Mouse (Mus musculus) thymus, adult 2 months (tissue): ENCODE data around the gene Fbp1. TPM values are rescaled to one million over a fixed set of nuclear protein-coding genes. Genes with fewer than 3 reads are reported as not detected.
"Not testable (repeated sequence)": the region's sequence is repeated elsewhere in the genome, so short reads cannot be mapped to it uniquely, and the experiment has no call there.

Experiments used
- DNase-seq: peaks from one replicate; pipeline ENCODE4 v3.0.0; 2021
- H3K27ac ChIP-seq: fragments of 200-500 bp; 2 replicates; pipeline ENCODE4 v1.5.1; 2012; ENCODE audit warnings: low read length, control low read depth; ENCODE audit not compliant: control insufficient read depth, insufficient read depth
- H3K27me3 ChIP-seq: fragments of 200-500 bp; 2 replicates; pipeline ENCODE4 v1.6.1; 2012; ENCODE audit warnings: mild to moderate bottlenecking, low read length, moderate library complexity, mixed read lengths; ENCODE audit not compliant: control insufficient read depth, insufficient read depth
- H3K36me3 ChIP-seq: fragments of 200-500 bp; 2 replicates; pipeline ENCODE4 v1.6.1; 2012; ENCODE audit warnings: mild to moderate bottlenecking, low read length, moderate library complexity; ENCODE audit not compliant: control insufficient read depth, insufficient read depth
- H3K4me1 ChIP-seq: fragments of 200-500 bp; replicated peaks from 2 replicates; pipeline ENCODE4 v1.6.1; 2012; ENCODE audit warnings: low read length; ENCODE audit not compliant: control insufficient read depth, insufficient read depth
- H3K4me3 ChIP-seq: fragments of 200-500 bp; 2 replicates; pipeline ENCODE4 v1.5.1; 2012; ENCODE audit warnings: mild to moderate bottlenecking, low read length, control low read depth, moderate library complexity; ENCODE audit not compliant: control insufficient read depth, insufficient read depth
- CTCF ChIP-seq: fragments of 200-500 bp; IDR thresholded peaks from 2 replicates; pipeline ENCODE4 v1.5.1; 2012; ENCODE audit warnings: mild to moderate bottlenecking, control low read depth, low read length, moderate library complexity, borderline replicate concordance; ENCODE audit not compliant: control insufficient read depth, poor library complexity, insufficient read depth; ENCODE audit errors: extremely low read depth
- POLR2A ChIP-seq: fragments of 200-500 bp; IDR thresholded peaks from 2 replicates; pipeline ENCODE4 v1.6.1; 2012; ENCODE audit warnings: mild to moderate bottlenecking, low read length, control low read depth, moderate library complexity; ENCODE audit not compliant: control insufficient read depth, poor library complexity, insufficient read depth; ENCODE audit errors: extremely low read depth
- WGBS: fragments of 180-500 bp; shearing (Covaris S2); methylation state at CpG from one replicate; pipeline ENCODE4 v1.1.7; 2018; 5-methylcytosine and 5-hydroxymethylcytosine counted together
- polyA plus RNA-seq: library from polyadenylated mRNA; depleted of rRNA; stranded (reverse); fragments of >200 nt; gene quantifications from 2 replicates; pipeline ENCODE4 v1.2.3, GENCODE M21; 2012

Gene Fbp1
- polyA plus RNA-seq, 1 experiment, result 2.3 TPM

- Histone ChIP-seq H3K27me3 (no peaks in the 10 kb centered on the region), H3K27ac (no peak overlapping the region), H3K4me3 (no peak overlapping the region), H3K36me3 (no peaks in the 10 kb centered on the region), H3K4me1 (no peaks in the 10 kb centered on the region)
- 75% methylated on average over 6 of the region's 6 CpGs for WGBS
- TF ChIP-seq POLR2A (no peak), CTCF (no peak)
- DNase-seq, result no peak
These were observed 24.3 kb downstream of the Fbp1 start for GRCm38 (mm10) chr13:62863771-62864170.

- no peak overlapping the region for H3K27ac ChIP-seq
- no peak overlapping the region for H3K4me3 ChIP-seq
- DNase-seq, result no peak
- H3K36me3 ChIP-seq, result no peaks in the 10 kb centered on the region
- H3K27me3 ChIP-seq, result no peaks in the 10 kb centered on the region
- no peaks in the 10 kb centered on the region for H3K4me1 ChIP-seq
- TF ChIP-seq POLR2A (no peak), CTCF (no peak)
- 97% methylated on average over 3 of the region's 3 CpGs for WGBS
These were observed 25.2 kb downstream of the Fbp1 start for GRCm38 (mm10) chr13:62862875-62863274.

GRCm38 (mm10) chr13:62860068-62860467, 28.0 kb downstream of the Fbp1 start:
- no peak for DNase-seq
- Histone ChIP-seq H3K27ac (no peak overlapping the region), H3K27me3 (no peaks in the 10 kb centered on the region), H3K4me3 (no peak overlapping the region), H3K4me1 (peaks cover 2% of the 10 kb centered on the region), H3K36me3 (no peaks in the 10 kb centered on the region)
- WGBS, result 92% methylated on average over 4 of the region's 4 CpGs
- TF ChIP-seq POLR2A (no peak), CTCF (no peak)

GRCm38 (mm10) chr13:62859251-62859650, 28.8 kb downstream of the Fbp1 start:
- not testable (repeated sequence) for DNase-seq
- WGBS, result 31% methylated on average over 10 of the region's 10 CpGs

GRCm38 (mm10) chr13:62857941-62858915, 29.9 kb downstream of the Fbp1 start, which contains the start of gene Fbp2:
Fbp2 (minus strand) TSS chr13:62858422.
- H3K27ac ChIP-seq, result no peak within 1 kb of the TSS
- WGBS, result 82% methylated on average over 21 of the region's 21 CpGs
- no peak within 1 kb of the TSS for H3K4me3 ChIP-seq
- DNase-seq, result no peak
- H3K4me1 ChIP-seq, result peaks cover 2% of the 10 kb centered on the region
- TF ChIP-seq CTCF (no peak), POLR2A (no peak)
- no peaks in the 10 kb centered on the region for H3K36me3 ChIP-seq
- no peaks in the 10 kb centered on the region for H3K27me3 ChIP-seq

More at GRCm38 (mm10) chr13:62859251-62859650, 28.8 kb downstream of the Fbp1 start:
- not testable (repeated sequence) for H3K27ac ChIP-seq, H3K4me3 ChIP-seq, H3K36me3 ChIP-seq, H3K4me1 ChIP-seq, H3K27me3 ChIP-seq

- H3K4me1 ChIP-seq, result peaks cover 2% of the 10 kb centered on the region
- DNase-seq, result no peak
- WGBS, result 92% methylated on average over 14 of the region's 14 CpGs
- no peak overlapping the region for H3K4me3 ChIP-seq
- H3K27me3 ChIP-seq, result no peaks in the 10 kb centered on the region
- TF ChIP-seq CTCF, result no peak
- no peak for TF ChIP-seq POLR2A
- no peaks in the 10 kb centered on the region for H3K36me3 ChIP-seq
- H3K27ac ChIP-seq, result no peak overlapping the region
These were observed 31.2 kb downstream of the Fbp1 start for GRCm38 (mm10) chr13:62856850-62857249.
